Mouse (Mus musculus): ENCODE data around the gene Utp15. TPM values are rescaled to one million over a fixed set of nuclear protein-coding genes. Genes with fewer than 3 reads are reported as not detected.
A peak's percentile ranks its signal among the peaks of the same experiment; 100 is the strongest.

Utp15 gene
- polyA plus RNA-seq, 1 experiment, result 10.0 TPM

DNA sequence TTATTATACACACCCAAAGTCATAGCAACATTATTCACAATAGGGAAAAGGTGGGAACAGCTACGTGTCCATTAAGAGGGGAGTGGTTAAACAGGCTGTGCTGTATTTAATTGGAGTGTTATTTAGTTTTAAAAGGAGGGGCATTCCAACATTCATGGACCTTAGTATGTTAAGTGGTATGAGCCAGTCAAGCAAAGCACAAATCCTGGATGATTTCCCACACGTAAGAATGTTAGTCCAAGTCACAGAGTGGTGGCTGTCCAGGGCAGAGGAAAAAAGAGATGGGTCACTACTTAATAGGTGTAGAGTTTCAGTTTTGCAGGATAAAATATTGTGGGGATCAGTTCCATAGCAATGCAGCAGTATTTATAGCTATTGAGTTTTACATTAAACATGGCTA lies 36.6 kb downstream of the Utp15 start:
- TF ChIP-seq CTCF (IDR thresholded peaks at IDR 0.05; ENCODE audit: low read depth, low read length), result no peak
- no peak for TF ChIP-seq POLR2A (IDR thresholded peaks at IDR 0.05; ENCODE audit: borderline replicate concordance, low read depth, low read length)

DNA sequence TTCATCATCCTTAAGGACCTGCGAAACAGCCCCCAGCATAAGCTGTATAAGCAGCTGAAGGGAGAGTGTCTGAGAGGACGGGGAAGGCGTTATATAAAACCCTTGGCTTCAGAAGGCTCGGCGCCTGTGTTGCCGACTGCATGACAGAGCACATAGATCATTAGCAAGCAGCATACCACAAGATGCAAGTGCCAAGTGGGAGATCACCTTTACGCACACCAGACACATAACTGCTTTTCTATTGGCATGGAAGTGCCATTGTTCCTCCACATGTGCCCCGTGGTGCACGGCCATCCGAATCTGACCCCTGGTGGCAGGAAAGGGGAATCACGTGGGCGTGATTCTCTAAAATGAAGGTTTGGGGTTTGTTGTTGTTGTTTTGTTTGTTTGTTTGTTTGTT lies 40.0 kb downstream of the Utp15 start:
- Histone ChIP-seq H3K4me1 (ENCODE audit: control insufficient read depth, insufficient read depth, low read length) (no peaks in the 10 kb centered on the region; the same call in 1 of the 2 replicates), H3K27ac (ENCODE audit: insufficient read depth, low read depth, low read length) (no peak overlapping the region), H3K4me3 (ENCODE audit: insufficient read depth, low read length) (no peak overlapping the region)
- TF ChIP-seq POLR2A (IDR thresholded peaks at IDR 0.05; ENCODE audit: borderline replicate concordance, low read depth, low read length), result no peak
- TF ChIP-seq CTCF (IDR thresholded peaks at IDR 0.05; ENCODE audit: low read depth, low read length), result peak; percentile 32; the same call in 1 of the 2 replicates

More for the DNA sequence above, 36.6 kb downstream of the Utp15 start:
- H3K4me1 ChIP-seq (ENCODE audit: control insufficient read depth, insufficient read depth, low read length), result no peaks in the 10 kb centered on the region
- no peak overlapping the region for H3K27ac ChIP-seq (ENCODE audit: insufficient read depth, low read depth, low read length)
- H3K4me3 ChIP-seq (ENCODE audit: insufficient read depth, low read length), result no peak overlapping the region

- Histone ChIP-seq H3K27ac (ENCODE audit: insufficient read depth, low read depth, low read length) (no peak overlapping the region), H3K4me3 (ENCODE audit: insufficient read depth, low read length) (no peak overlapping the region), H3K4me1 (ENCODE audit: control insufficient read depth, insufficient read depth, low read length) (no peaks in the 10 kb centered on the region)
- TF ChIP-seq POLR2A (IDR thresholded peaks at IDR 0.05; ENCODE audit: borderline replicate concordance, low read depth, low read length) (no peak), CTCF (IDR thresholded peaks at IDR 0.05; ENCODE audit: low read depth, low read length) (no peak)
Observed at GRCm38 (mm10) chr13:98210137-98210536, 52.7 kb downstream of the Utp15 start.

DNA sequence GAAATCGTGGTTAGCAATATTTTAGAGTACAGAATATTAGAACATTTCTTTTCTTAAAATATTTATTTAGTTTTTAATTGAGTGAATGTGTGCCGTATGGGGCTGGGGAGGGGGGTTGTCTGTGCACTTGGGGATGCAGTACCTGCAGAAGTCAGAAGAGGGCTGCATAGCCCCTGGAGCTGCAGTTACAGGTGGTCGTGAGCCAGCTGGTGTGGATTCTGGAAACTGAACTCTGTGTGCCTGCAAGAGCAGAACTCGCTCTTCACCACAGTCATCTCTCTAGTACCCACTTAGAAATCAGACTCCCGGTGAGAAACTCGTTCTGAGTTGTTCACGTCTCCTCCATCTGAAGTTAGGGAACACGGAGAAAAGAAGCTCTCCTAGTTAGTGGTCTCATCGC lies 54.0 kb downstream of the Utp15 start:
- Histone ChIP-seq H3K4me3 (ENCODE audit: insufficient read depth, low read length) (no peak overlapping the region), H3K4me1 (ENCODE audit: control insufficient read depth, insufficient read depth, low read length) (no peaks in the 10 kb centered on the region), H3K27ac (ENCODE audit: insufficient read depth, low read depth, low read length) (no peak overlapping the region)
- TF ChIP-seq POLR2A (IDR thresholded peaks at IDR 0.05; ENCODE audit: borderline replicate concordance, low read depth, low read length), result no peak
- TF ChIP-seq CTCF (IDR thresholded peaks at IDR 0.05; ENCODE audit: low read depth, low read length), result no peak

GRCm38 (mm10) chr13:98206546-98206870 lies 56.3 kb downstream of the Utp15 start:
- no peaks in the 10 kb centered on the region for H3K4me1 ChIP-seq (ENCODE audit: control insufficient read depth, insufficient read depth, low read length)
- peak overlapping the region; percentile 28 for H3K4me3 ChIP-seq (ENCODE audit: insufficient read depth, low read length)
- no peak overlapping the region for H3K27ac ChIP-seq (ENCODE audit: insufficient read depth, low read depth, low read length)
- TF ChIP-seq POLR2A (IDR thresholded peaks at IDR 0.05; ENCODE audit: borderline replicate concordance, low read depth, low read length) (no peak), CTCF (IDR thresholded peaks at IDR 0.05; ENCODE audit: low read depth, low read length) (no peak)

GRCm38 (mm10) chr13:98205771-98206545 lies 56.9 kb downstream of the Utp15 start, which contains the start of gene Arhgef28:
TSS of gene Arhgef28 (minus strand) at chr13:98206439.
- TF ChIP-seq CTCF (IDR thresholded peaks at IDR 0.05; ENCODE audit: low read depth, low read length) (no peak), POLR2A (IDR thresholded peaks at IDR 0.05; ENCODE audit: borderline replicate concordance, low read depth, low read length) (no peak)
- Histone ChIP-seq H3K4me1 (ENCODE audit: control insufficient read depth, insufficient read depth, low read length) (no peaks in the 10 kb centered on the region), H3K27ac (ENCODE audit: insufficient read depth, low read depth, low read length) (no peak within 1 kb of the TSS), H3K4me3 (ENCODE audit: insufficient read depth, low read length) (peak within 1 kb of the TSS; percentile 28)

DNA sequence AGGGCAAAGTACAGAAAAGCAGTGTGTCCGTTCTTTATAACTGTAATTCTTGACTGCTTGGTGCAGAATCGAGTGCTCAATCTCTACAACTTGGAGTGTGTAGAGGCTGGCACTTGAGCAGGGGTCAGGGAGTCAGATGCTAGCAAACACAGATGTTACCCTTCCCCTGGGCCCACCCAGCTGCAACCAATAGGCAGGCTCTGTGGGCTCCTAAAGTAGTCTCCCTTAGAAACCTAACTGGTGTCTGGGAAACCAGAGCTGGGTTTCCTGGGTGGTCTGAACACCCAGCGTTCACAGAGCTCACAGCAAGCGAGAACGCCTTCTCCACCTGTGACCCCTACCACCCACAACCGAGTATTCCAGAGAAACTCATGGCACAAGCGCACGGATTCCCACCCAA lies 57.7 kb downstream of the Utp15 start:
- no peak overlapping the region for H3K4me3 ChIP-seq (ENCODE audit: insufficient read depth, low read length)
- H3K4me1 ChIP-seq (ENCODE audit: control insufficient read depth, insufficient read depth, low read length), result no peaks in the 10 kb centered on the region
- no peak for TF ChIP-seq POLR2A (IDR thresholded peaks at IDR 0.05; ENCODE audit: borderline replicate concordance, low read depth, low read length)
- TF ChIP-seq CTCF (IDR thresholded peaks at IDR 0.05; ENCODE audit: low read depth, low read length), result no peak
- H3K27ac ChIP-seq (ENCODE audit: insufficient read depth, low read depth, low read length), result no peak overlapping the region

DNA sequence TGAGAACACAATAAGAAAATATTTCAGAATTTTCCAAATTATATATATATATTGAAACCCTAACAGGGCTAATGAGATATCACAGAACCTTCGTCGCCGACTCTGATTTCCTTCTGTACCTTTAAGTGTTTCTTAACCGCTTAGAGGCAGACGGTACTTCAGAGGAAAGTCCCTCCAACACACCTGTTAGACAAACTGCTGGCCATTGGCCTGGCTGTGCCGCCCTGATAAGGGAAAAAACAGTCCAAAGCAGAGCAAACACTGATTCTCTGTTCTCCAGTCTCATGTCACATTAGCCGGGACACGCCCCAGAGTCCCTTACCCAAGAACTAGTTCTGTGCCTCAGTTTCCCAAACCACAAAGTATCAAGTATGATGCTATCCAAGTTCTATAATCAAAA lies 58.5 kb downstream of the Utp15 start:
- TF ChIP-seq CTCF (IDR thresholded peaks at IDR 0.05; ENCODE audit: low read depth, low read length) (no peak), POLR2A (IDR thresholded peaks at IDR 0.05; ENCODE audit: borderline replicate concordance, low read depth, low read length) (no peak)

DNA sequence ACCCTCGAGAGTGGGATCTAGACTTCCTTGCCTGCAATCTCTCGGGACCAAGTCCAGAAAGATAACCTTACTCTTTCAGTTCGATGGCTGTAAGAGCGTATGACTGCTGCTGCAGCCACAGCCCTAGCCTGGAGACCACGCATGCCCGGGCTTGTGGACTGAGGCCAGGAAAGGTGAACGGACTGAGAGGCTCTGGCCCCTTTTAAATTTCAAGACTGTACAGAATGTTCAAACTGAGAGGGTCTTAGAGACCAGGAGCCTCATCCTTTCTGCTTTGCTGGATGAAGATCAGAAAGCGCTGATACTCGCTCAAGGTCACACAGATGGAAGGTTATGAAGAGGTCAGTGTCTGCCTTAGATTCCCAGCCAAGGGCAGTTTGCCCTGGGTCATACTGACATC lies 61.4 kb downstream of the Utp15 start:
- H3K4me3 ChIP-seq (ENCODE audit: insufficient read depth, low read length), result no peak overlapping the region
- H3K27ac ChIP-seq (ENCODE audit: insufficient read depth, low read depth, low read length), result no peak overlapping the region
- no peak for TF ChIP-seq CTCF (IDR thresholded peaks at IDR 0.05; ENCODE audit: low read depth, low read length)
- no peak for TF ChIP-seq POLR2A (IDR thresholded peaks at IDR 0.05; ENCODE audit: borderline replicate concordance, low read depth, low read length)
- H3K4me1 ChIP-seq (ENCODE audit: control insufficient read depth, insufficient read depth, low read length), result no peaks in the 10 kb centered on the region

More for the DNA sequence above, 58.5 kb downstream of the Utp15 start:
- H3K4me3 ChIP-seq (ENCODE audit: insufficient read depth, low read length), result no peak overlapping the region
- no peaks in the 10 kb centered on the region for H3K4me1 ChIP-seq (ENCODE audit: control insufficient read depth, insufficient read depth, low read length)
- no peak overlapping the region for H3K27ac ChIP-seq (ENCODE audit: insufficient read depth, low read depth, low read length)

Other genes starting within 250 kb of the Utp15 start
- gene Arhgef28, start 56.6 kb downstream of the Utp15 start, polyA plus RNA-seq (2012; ENCODE audit: insufficient read depth, insufficient read length, missing spikeins), result not detected in 2 replicates
- 26.5 and 28.3 TPM in 2 replicates for gene Ankra2, start within 50 bp of the Utp15 start, polyA plus RNA-seq (2012; ENCODE audit: insufficient read depth, insufficient read length, missing spikeins)
- not detected in 2 replicates for gene Gm21976, start 16.8 kb upstream of the Utp15 start, polyA plus RNA-seq (2012; ENCODE audit: insufficient read depth, insufficient read length, missing spikeins)
- gene Btf3, start 54.0 kb upstream of the Utp15 start, polyA plus RNA-seq (2012; ENCODE audit: insufficient read depth, insufficient read length, missing spikeins), result 440 and 511 TPM in 2 replicates
- gene Foxd1, start 91.2 kb upstream of the Utp15 start, polyA plus RNA-seq (2012; ENCODE audit: insufficient read depth, insufficient read length, missing spikeins), result not detected in 2 replicates
- 3.2 and 7.6 TPM in 2 replicates for gene Gm10320, start 229.0 kb upstream of the Utp15 start, polyA plus RNA-seq (2012; ENCODE audit: insufficient read depth, insufficient read length, missing spikeins)

Data from bone marrow macrophage, adult 2 months (primary cell).